Mouse (Mus musculus): ENCODE measurements around the gene Pdcd6ip. TPM values are rescaled to one million over a fixed set of nuclear protein-coding genes. Genes with fewer than 3 reads are reported as not detected.

Pdcd6ip gene
- total RNA-seq, 2 experiments from 2014 or later = 66.4 to 68.1 TPM

- no peak for DNase-seq (ENCODE audit: low spot score in 2 of 2)
Observed at GRCm38 (mm10) chr9:113628780-113629179, 79.3 kb downstream of the Pdcd6ip start.

- no peak for DNase-seq (ENCODE audit: low spot score in 2 of 2)
Observed at GRCm38 (mm10) chr9:113626730-113627129, 81.3 kb downstream of the Pdcd6ip start.

- no peak for DNase-seq (ENCODE audit: low spot score in 2 of 2)
Observed at GRCm38 (mm10) chr9:113624086-113624485, 84.0 kb downstream of the Pdcd6ip start.

GRCm38 (mm10) chr9:113617081-113617480 lies 91.0 kb downstream of the Pdcd6ip start:
- no peak for DNase-seq (ENCODE audit: low spot score in 2 of 2)

- no peak for DNase-seq (ENCODE audit: low spot score in 2 of 2)
Observed at GRCm38 (mm10) chr9:113610776-113611175, 97.3 kb downstream of the Pdcd6ip start.

- no peak for DNase-seq (ENCODE audit: low spot score in 2 of 2)
Observed at GRCm38 (mm10) chr9:113602140-113602539, 105.9 kb downstream of the Pdcd6ip start.

Other genes starting within 250 kb of the Pdcd6ip start
- 100 to 1,000 TPM; 199 to 200 TPM for gene Clasp2, start 33.2 kb upstream of the Pdcd6ip start, total RNA-seq (2021)
- 10 to 100 TPM; 65.0 to 65.2 TPM for gene Ubp1, start 222.7 kb upstream of the Pdcd6ip start, total RNA-seq (2021)